Mouse (Mus musculus) v-Abl transformed pro-B cells (cell line): ENCODE data around the gene Uck2.

Experiments used
- in situ Hi-C, 2 experiments: fragments of 400-800 bp; cut with MboI; formaldehyde crosslinking; loops; one replicate each; pipeline ENCODE4 v1.15.1; 2025; ENCODE audit not compliant: unreplicated experiment in 2 of 2

Gene Uck2

DNA sequence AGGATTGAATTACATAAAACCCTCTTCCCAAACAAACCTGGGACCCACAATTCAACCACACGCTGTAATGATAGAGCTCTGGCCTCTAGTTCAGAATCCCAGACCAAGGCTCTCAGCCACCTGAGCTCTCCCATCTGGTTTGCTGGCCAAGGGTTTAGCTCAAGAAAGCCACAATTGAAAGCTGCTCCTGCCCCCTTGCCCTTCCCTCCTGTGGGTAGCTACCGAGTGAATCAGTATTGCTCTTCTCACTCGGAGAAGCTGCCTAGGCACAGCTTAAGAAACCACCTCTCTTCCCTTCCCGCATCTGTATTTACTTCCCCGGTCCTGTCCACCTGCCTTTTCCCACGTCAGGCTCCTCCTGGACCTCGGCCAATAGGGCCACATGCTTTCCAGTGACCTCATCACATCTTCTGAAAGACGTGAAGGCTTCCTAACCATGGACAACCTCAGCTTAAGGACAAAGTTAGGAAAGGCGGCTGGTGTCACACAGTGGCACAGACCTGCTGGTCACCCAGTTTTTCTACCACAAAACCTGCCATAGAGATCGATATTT, 22.6 kb downstream of the Uck2 start:
- in situ Hi-C loops: no loop called here

GRCm38 (mm10) chr1:167261750-167262149, 23.4 kb downstream of the Uck2 start:
- in situ Hi-C loops: no loop called here

- in situ Hi-C loops: no loop called here
Observed at GRCm38 (mm10) chr1:167259702-167260101, 25.4 kb downstream of the Uck2 start.

DNA sequence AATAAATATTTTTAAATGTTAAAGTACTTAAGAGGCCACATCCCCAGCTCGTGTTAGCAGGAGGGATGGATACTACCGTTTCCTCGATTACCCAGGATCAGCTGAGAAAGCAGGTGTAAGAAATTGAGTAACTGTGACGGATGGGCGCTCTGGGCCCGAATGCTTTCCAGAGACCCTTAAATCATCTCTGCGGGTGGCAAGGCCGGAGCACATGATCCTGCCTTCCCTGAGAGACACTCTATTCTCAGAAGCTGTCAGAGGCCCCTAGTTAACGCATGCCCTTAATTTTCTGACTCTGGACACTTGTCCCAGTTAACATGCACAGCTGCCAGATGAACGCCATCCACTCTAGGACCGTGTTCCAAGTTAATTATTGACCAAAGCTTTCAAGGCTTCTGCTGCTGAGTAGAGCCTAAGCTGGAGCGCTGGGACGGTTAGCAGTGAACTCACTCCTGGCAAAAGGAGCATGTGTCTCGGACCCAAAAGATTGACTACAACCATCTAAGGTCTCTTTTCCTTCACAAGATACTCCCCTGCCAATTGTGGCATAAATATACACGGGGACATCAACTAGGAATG, 28.3 kb downstream of the Uck2 start:
- in situ Hi-C loops: no loop called here

DNA sequence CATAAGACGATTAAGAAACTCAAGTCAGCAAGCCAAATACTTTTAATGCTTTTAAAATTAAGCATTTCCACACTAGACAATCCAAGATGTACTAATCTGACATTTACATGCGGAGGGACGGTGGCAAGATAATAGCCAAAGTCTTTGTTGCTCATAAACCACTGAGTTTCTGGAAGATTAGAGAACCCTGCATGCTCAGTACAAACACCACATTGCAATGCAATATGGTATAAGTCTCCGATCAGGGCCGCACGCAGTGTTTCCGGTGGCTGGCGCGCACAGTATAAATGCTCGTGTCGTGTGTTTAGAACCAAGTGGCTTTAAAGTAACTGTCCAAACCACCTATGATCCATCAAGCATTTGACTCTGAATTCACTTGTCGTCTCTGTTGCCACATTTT, 31.5 kb downstream of the Uck2 start:
- in situ Hi-C loops: no loop called here

DNA sequence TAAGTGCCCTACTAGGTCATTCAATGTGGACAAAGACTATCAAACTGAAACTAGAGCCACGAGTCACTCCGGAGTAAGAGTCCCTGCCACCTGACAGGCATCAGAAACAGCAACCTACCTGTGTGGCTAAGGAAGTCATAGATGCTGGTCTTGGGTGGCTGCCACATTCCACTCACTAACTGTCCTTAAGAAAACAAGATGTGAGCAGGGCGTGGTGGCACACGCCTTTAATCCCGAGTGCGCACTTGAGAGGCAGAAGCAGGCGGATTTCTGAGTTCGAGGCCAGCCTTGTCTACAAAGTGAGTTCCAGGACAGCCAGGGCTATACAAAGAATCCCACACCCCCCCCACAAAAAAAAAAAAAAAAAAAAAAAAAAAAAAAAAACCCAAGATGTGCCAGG, 35.2 kb downstream of the Uck2 start:
- in situ Hi-C loops: no loop called here

- in situ Hi-C loops: no loop called here
Observed at GRCm38 (mm10) chr1:167249252-167249651, 35.9 kb downstream of the Uck2 start.

GRCm38 (mm10) chr1:167247886-167248285, 37.2 kb downstream of the Uck2 start:
- in situ Hi-C loops: no loop called here

DNA sequence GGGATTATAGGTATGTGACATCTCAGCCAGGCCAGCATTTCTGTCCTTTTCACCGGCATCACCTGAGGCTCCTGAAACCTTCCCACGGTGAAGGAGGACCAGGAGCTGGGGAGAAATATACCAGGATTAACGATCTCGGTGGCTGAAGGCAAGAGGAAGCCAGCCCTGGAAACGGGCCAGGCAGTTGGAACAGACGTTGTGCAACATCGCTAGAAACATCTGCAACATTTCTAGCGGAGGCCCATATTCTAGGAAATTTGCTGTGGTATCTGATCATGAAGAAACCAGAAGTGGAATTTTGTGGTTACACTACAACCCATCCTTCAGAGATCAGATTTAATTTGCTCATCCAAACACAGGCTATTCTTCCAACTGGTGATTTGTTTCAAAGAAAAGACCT, 38.1 kb downstream of the Uck2 start:
- in situ Hi-C loops: no loop called here

GRCm38 (mm10) chr1:167246275-167246674, 38.8 kb downstream of the Uck2 start:
- in situ Hi-C loops: no loop called here

- in situ Hi-C loops: no loop called here
Observed at GRCm38 (mm10) chr1:167245180-167245641, 39.9 kb downstream of the Uck2 start.

DNA sequence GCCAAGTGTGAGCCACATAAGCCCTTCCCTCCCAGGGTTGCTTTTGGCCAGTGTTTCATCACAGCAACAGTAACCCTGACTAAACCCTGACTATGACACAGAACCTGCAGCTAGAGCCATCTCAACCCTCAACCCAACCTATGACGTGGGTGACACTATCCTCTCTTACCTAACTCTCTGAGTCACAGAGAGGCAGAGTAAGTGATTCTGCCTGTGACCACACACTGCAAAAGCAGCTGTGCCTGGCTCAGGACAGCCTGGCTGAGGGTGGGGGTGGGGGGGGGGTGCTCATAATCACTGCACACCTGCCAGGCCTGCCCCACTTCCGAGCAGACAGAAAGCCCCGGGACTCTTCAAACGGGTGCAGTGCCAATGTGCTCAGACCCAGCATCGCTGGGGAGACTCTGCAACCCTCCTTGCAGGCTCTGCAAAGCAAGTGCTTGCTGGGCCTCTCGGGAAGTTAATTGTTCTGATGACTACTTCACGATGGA, 42.9 kb downstream of the Uck2 start:
- in situ Hi-C loops: loop anchor here in 1 of 2 experiments (5.0 kb wide), 1 partner anchor 65 kb away; the partner anchor contains the start of gene Tmco1

GRCm38 (mm10) chr1:167241487-167241886, 43.6 kb downstream of the Uck2 start:
- in situ Hi-C loops: loop anchor here in 1 of 2 experiments (5.0 kb wide), 1 partner anchor 66 kb away; the partner anchor contains the start of gene Tmco1

DNA sequence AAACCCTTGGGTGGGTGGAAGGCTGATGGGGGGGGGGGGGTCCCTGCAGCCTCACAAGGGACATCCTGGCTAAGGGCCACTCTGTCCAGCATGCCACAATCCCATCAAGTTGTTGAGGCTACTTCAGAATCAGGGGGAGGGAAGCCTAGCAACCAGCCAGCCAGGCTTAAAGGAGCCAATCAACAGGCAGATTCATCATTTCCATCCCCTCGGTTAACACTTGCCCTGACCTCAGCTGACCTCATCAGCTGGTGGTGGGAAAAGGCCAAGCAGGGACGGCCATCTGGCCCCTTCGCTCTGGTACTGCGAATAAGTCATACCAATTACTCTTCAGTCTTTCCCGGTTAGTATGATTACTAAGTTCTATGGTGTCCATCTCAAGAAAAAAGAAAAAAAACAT, 44.8 kb downstream of the Uck2 start:
- in situ Hi-C loops: loop anchor here in 1 of 2 experiments (5.0 kb wide), 1 partner anchor 67 kb away; the partner anchor contains the start of gene Tmco1

DNA sequence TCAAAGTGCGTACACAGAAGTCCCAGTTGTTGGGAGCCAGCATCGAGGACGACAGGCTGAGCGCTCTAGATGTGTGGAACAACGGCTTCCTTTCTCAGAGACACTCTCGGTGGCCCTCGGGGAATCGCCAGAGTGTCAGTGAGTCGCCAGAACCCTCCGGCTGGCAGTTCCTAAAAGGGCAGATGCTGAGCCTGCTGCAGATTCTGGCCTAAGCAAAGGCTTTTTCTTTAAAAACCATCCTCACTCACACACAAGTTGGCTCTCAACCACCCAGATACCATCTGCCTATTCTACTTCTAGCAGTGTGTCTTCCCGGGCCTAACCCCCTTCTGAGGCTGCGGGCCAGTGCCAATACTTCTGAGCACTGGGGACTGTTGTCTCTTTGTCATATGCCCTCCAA, 45.2 kb downstream of the Uck2 start:
- in situ Hi-C loops: loop anchor here in 1 of 2 experiments (5.0 to 10.0 kb wide), 2 partner anchors 45 to 67 kb away; partner anchors contain the start of genes Tmco1 and Uck2

DNA sequence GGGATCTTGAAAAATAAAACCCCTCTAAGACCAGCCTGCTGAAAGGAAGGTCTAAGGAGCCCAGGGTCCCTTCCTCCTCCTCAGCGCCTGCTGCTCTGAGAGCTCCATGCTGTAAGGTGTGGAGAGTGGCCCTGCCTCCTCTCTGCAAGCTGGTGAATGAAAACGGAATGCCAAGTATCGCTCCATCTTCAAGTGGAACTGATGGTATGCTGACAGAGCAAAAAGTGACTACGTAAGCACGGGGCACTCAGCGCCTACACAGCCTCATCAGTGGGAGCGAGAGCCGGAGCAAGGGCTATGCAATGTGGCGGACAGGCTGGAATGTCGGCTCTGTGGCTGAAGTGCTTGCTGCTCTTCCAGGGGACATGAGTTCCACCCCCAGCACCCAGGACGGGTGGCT, 47.3 kb downstream of the Uck2 start:
- in situ Hi-C loops: loop anchor here in 1 of 2 experiments (10.0 kb wide), 1 partner anchor 47 kb away; the partner anchor contains the start of gene Uck2

DNA sequence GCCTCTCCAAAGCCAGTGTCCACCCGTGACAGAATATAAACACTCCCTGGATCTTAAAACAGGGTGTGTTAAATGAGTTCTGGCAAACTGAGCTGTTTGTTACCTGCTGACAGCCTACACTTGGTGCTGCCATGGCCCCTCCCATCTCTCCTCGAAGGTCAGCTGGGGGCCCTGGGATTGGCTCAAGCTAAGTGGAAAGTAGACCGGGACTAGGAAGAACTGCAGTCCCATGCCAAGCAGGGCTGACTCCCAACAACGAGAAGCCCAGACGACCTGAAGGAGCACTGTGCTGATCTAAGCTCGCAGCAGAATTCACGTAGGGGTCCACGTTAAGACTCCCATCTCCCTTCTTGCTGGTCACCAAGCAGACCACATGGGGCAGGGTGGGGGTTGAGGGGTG, 48.3 kb downstream of the Uck2 start:
- in situ Hi-C loops: loop anchor here in 1 of 2 experiments (10.0 kb wide), 1 partner anchor 48 kb away; the partner anchor contains the start of gene Uck2

DNA sequence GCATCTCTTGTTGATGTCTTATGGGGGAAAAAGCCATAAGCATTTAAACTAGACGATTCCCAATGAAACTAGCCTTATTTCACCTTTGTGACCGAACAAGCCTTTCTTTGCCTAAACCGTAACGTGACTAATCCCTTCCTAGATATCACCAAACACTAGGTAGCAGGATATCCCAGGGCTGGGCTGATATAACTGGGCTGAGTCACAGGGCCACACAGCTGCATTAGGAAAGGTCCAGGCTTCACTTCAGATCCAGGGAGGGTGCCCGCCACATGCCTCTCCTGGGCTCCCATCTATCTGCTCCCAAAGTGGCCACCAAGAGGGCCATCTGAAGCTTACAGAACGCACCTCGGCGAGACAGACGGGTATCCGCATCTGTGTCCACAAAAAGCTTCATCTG, 50.8 kb downstream of the Uck2 start:
- in situ Hi-C loops: loop anchor here in 1 of 2 experiments (10.0 kb wide), 1 partner anchor 50 kb away; the partner anchor contains the start of gene Uck2

DNA sequence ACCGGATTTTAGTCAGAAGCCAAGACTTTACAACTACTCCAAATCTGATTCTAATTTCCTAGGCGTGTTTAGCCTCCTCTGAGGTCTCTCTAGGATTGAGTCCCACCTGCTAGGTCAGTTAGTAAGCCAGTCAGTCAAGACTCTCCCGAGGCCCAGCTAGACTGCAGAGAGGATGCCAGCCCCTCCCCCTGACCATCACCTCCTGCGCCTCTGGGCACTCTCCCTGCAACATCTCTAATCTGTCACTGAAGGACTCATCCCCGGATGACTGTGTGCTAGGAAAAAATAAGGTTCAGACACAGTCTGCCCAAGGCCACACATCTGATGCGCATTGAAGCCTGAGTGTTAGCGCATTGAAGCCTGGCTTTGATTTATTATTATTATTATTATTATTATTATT, 52.2 kb downstream of the Uck2 start:
- in situ Hi-C loops: loop anchor here in 1 of 2 experiments (10.0 kb wide), 1 partner anchor 52 kb away; the partner anchor contains the start of gene Uck2

DNA sequence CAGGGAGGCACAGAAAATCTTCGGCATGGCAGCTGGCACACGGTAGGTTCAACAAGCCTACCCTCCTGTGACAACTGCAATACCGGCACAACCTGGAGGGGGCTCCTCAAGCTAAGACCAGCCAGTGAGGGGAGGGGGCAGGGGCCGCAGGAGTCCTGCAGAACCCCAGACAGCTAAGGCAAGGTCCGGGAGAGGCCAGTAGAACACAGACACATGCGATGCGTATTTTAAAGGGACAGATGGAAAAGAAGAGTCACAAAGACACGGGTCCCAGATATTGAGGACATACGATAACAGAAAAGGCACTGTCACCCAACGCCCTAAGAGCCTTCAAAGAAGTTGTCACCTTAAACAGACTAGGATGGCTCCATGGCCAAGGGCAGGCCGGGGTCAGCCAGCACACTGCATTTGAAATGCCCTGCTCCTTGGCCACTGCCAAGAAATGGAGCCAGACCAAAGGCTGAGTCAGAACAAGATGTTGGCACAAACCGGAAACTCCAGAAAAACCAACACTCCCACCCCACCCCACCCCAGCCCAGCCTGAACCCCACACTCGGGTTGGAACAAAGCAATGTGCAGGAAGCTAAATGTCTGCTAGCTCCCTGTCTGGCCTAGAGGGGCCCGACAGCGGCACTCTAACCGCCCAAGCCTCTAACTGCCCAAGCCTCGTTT, 53.4 kb downstream of the Uck2 start:
- in situ Hi-C loops: loop anchor here in 1 of 2 experiments (10.0 kb wide), 1 partner anchor 53 kb away; the partner anchor contains the start of gene Uck2
